Mouse (Mus musculus) spleen, adult 2 months (tissue): Measurements from ENCODE around the gene Ccndbp1. TPM values are rescaled to one million over a fixed set of nuclear protein-coding genes. Genes with fewer than 3 reads are reported as not detected.
"Not testable (repeated sequence)": the region's sequence is repeated elsewhere in the genome, so short reads cannot be mapped to it uniquely, and the experiment has no call there.

Experiments used
- DNase-seq, 2 experiments: peaks; one replicate each; pipeline versions ENCODE4 v3.0.0 to v3.0.0-alpha.2; 2012 to 2021; ENCODE audit warnings: low spot score in 2 of 2, low read depth in 1 of 2
- H3K27ac ChIP-seq: fragments of 200-500 bp; 2 replicates; pipeline ENCODE4 v1.5.1; 2012; ENCODE audit warnings: low read length, inconsistent platforms; ENCODE audit not compliant: insufficient read depth
- H3K27me3 ChIP-seq: fragments of 200-500 bp; 2 replicates; pipeline ENCODE4 v1.6.1; 2012; ENCODE audit warnings: mild to moderate bottlenecking, moderate library complexity, low read length, inconsistent platforms; ENCODE audit not compliant: control insufficient read depth, insufficient read depth
- H3K36me3 ChIP-seq: fragments of 200-500 bp; 2 replicates; pipeline ENCODE4 v1.6.1; 2012; ENCODE audit warnings: mild to moderate bottlenecking, low read length, inconsistent platforms; ENCODE audit not compliant: control insufficient read depth, insufficient read depth
- H3K4me1 ChIP-seq: fragments of 200-500 bp; 2 replicates; pipeline ENCODE4 v1.6.1; 2011; ENCODE audit warnings: inconsistent platforms; ENCODE audit not compliant: control insufficient read depth, insufficient read depth, insufficient read length
- H3K4me3 ChIP-seq: fragments of 200-500 bp; 2 replicates; pipeline ENCODE4 v1.5.1; 2011; ENCODE audit warnings: mild to moderate bottlenecking, inconsistent platforms; ENCODE audit not compliant: insufficient read depth, insufficient read length; ENCODE audit errors: extremely low read depth
- CTCF ChIP-seq: fragments of 200-500 bp; IDR thresholded peaks from 2 replicates; pipeline ENCODE4 v1.5.1; 2011; ENCODE audit warnings: mild to moderate bottlenecking, inconsistent platforms; ENCODE audit not compliant: insufficient read depth, insufficient read length, insufficient replicate concordance; ENCODE audit errors: extremely low read depth
- POLR2A ChIP-seq: fragments of 200-500 bp; IDR thresholded peaks from 2 replicates; pipeline ENCODE4 v1.6.1; 2011; ENCODE audit warnings: low read depth, low read length, inconsistent platforms
- WGBS: fragments of 180-500 bp; shearing (Covaris S2); methylation state at CpG from one replicate; pipeline ENCODE4 v1.1.7; 2018; 5-methylcytosine and 5-hydroxymethylcytosine counted together
- polyA plus RNA-seq: library from polyadenylated mRNA; depleted of rRNA; stranded (reverse); fragments of >200 nt; gene quantifications from 2 replicates; pipeline ENCODE4 v1.2.3, GENCODE M21; 2012

The Ccndbp1 gene
- polyA plus RNA-seq, 1 experiment, result 33.5 TPM

DNA sequence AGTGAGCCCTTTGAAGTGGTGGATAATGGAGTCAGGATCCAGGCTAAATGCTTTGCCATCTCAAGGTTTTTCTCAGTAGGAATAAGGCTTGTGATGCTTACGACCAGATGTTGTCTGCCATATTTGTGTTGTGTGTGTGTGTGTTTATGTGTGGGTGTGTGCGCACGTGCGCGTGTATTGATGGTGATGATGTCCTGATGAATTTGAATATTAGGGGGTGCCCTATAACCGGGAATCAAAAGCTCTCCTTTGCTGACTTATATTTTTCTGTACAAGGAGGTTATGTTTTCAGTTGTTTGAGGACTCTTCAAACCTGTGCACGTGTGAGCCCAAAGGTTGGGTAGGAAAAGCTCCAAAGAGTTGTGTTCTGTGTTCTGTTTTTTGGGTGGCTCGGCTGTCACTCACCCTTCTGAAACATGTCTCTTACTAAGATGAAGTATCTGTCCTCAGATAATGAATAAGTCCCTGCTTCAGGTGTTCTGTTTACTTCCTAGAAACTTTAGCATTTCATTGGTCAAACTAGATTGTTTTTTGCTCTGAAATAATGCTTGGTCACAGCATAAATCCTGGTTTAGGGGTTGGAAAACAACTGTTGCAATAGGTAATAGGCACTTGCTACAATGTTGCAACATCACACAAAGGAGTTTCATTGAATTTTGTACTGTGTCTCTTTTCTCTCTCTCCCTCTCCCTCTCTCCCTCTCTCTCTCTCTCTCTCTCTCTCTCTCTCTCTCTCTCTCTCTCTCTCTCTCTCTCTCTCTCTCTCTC, 30.1 kb upstream of the Ccndbp1 start:
- Histone ChIP-seq H3K27me3 (no peaks in the 10 kb centered on the region), H3K36me3 (peaks cover 5% of the 10 kb centered on the region; the same call in 1 of the 2 replicates), H3K27ac (peak overlapping the region; percentile 84), H3K4me1 (no peaks in the 10 kb centered on the region; the same call in none of the 2 replicates), H3K4me3 (peak overlapping the region; percentile 66; the same call in 1 of the 2 replicates)
- no peak for DNase-seq
- TF ChIP-seq CTCF, result no peak
- TF ChIP-seq POLR2A, result no peak
- 88% methylated on average over 8 of the region's 8 CpGs for WGBS

DNA sequence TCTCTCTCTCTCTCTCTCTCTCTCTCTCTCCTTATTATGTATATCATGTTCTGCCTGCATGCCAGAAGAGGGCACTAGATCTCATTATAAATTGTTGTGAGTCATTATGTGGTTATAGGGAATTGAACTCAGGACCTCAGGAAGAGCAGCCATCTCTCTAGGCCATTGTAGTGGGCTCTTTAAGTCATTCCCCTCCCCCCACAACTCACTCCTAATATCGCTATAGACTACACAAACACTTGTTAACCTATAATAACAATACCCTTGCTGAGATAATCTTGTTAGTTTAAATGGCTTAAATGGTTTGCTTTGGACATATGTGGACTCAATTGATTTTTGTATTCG, 29.5 kb upstream of the Ccndbp1 start:
- TF ChIP-seq POLR2A (no peak), CTCF (no peak)

DNA sequence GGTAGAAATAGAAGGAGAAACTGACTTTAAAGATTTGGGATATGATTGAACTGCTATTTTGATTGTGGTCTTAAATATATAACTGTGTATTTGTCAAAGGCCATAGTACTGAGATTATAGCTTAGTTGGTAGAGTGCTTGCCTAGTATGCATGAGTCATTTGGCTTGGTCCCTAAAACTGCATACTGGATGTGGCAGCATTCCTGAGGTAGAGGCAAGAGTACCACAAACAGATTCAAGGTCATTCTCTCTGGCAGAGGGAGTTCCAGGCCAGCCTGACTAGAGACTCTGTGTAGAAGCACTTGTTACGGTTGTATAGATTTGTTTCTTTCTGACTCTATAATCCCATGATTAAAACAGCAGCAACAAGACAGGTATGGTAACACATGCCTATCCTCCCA, 28.4 kb upstream of the Ccndbp1 start:
- 96% methylated on average over 1 of the region's 1 CpGs for WGBS
- Histone ChIP-seq H3K4me3 (no peak overlapping the region), H3K4me1 (no peaks in the 10 kb centered on the region; the same call in none of the 2 replicates), H3K27me3 (no peaks in the 10 kb centered on the region), H3K27ac (no peak overlapping the region), H3K36me3 (peaks cover 5% of the 10 kb centered on the region; the same call in 1 of the 2 replicates)
- TF ChIP-seq CTCF, result no peak
- no peak for TF ChIP-seq POLR2A
- DNase-seq, result no peak

More for the DNA sequence above, 29.5 kb upstream of the Ccndbp1 start:
- DNase-seq, result no peak
- no peaks in the 10 kb centered on the region; the same call in none of the 2 replicates for H3K4me1 ChIP-seq
- no peaks in the 10 kb centered on the region for H3K27me3 ChIP-seq
- no peak overlapping the region for H3K27ac ChIP-seq
- peaks cover 5% of the 10 kb centered on the region; the same call in 1 of the 2 replicates for H3K36me3 ChIP-seq
- no peak overlapping the region for H3K4me3 ChIP-seq
- WGBS, result 87% methylated on average over 2 of the region's 2 CpGs

DNA sequence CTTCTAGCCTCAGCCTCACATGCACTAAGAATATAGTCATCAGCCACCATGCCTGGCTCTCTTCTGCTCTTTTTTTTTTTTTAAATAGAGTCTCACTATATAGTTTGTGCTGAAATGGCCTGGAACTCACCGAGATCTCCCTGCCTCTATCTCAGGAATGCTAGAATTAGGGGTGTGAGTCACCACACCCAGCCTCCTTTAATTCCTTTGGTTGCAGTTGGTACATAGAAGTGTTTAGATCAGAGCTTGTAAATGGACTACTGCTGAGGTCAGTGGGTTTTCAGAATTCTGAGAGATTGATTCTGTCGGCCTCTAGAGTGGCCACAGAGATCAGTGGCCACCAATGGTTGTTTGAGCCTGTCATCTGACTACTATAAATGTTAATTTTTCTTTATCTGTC, 27.3 kb upstream of the Ccndbp1 start:
- peaks cover 5% of the 10 kb centered on the region; the same call in 1 of the 2 replicates for H3K36me3 ChIP-seq
- DNase-seq, result no peak
- no peaks in the 10 kb centered on the region; the same call in none of the 2 replicates for H3K4me1 ChIP-seq
- 80% methylated on average over 2 of the region's 2 CpGs for WGBS
- no peak for TF ChIP-seq POLR2A
- no peak for TF ChIP-seq CTCF
- no peaks in the 10 kb centered on the region for H3K27me3 ChIP-seq
- H3K27ac ChIP-seq, result no peak overlapping the region
- no peak overlapping the region for H3K4me3 ChIP-seq

- Histone ChIP-seq H3K27me3 (no peaks in the 10 kb centered on the region), H3K36me3 (peaks cover 11% of the 10 kb centered on the region), H3K27ac (no peak overlapping the region), H3K4me3 (no peak overlapping the region), H3K4me1 (no peaks in the 10 kb centered on the region)
- TF ChIP-seq POLR2A (no peak), CTCF (no peak)
- DNase-seq, result no peak
- WGBS, result 84% methylated on average over 2 of the region's 2 CpGs
Measured at GRCm38 (mm10) chr2:120983611-120984010, 24.6 kb upstream of the Ccndbp1 start.

DNA sequence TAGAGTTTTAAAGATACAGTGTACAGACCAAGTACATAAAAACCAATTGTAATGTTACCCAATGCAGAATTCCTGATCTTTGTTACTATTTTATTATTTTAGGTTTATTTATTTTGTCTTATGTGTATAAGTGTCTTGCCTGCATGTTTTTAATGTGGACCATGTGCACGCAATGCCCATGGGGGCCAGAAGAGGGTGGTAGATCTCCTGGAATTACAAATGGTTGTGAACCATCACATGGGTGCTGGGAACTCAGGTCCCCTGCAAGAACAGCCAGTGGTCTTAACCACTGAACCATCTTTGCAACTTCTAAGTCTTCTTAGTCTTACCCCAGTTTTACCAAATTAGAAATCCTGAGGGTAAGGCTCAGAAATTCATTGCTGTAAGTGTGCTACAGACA, 23.0 kb upstream of the Ccndbp1 start:
- TF ChIP-seq POLR2A (no peak), CTCF (no peak)
- DNase-seq, result no peak
- no peak overlapping the region for H3K27ac ChIP-seq
- H3K36me3 ChIP-seq, result peaks cover 9% of the 10 kb centered on the region
- H3K4me1 ChIP-seq, result no peaks in the 10 kb centered on the region
- H3K4me3 ChIP-seq, result no peak overlapping the region
- 90% methylated on average over 1 of the region's 1 CpGs for WGBS
- no peaks in the 10 kb centered on the region for H3K27me3 ChIP-seq

GRCm38 (mm10) chr2:120991196-120991595, 17.0 kb upstream of the Ccndbp1 start:
- H3K27me3 ChIP-seq, result no peaks in the 10 kb centered on the region
- no peak overlapping the region for H3K27ac ChIP-seq
- no peak for DNase-seq
- WGBS, result 94% methylated on average over 4 of the region's 4 CpGs
- H3K36me3 ChIP-seq, result peaks cover 10% of the 10 kb centered on the region
- no peak for TF ChIP-seq POLR2A
- H3K4me3 ChIP-seq, result no peak overlapping the region
- no peaks in the 10 kb centered on the region for H3K4me1 ChIP-seq

GRCm38 (mm10) chr2:120996607-120997006, 11.6 kb upstream of the Ccndbp1 start:
- not testable (repeated sequence) for H3K36me3 ChIP-seq, H3K27ac ChIP-seq, DNase-seq, H3K4me1 ChIP-seq, H3K4me3 ChIP-seq, H3K27me3 ChIP-seq
- 47% methylated on average over 1 of the region's 1 CpGs for WGBS
